Mouse (Mus musculus): ENCODE measurements at regions not wholly inside any gene's neighbourhood (a gene's known extent, or its start where the extent isn't known, plus 50 kb on each side); places are given as distances from the start of the nearest gene placed in this dataset.

DNA sequence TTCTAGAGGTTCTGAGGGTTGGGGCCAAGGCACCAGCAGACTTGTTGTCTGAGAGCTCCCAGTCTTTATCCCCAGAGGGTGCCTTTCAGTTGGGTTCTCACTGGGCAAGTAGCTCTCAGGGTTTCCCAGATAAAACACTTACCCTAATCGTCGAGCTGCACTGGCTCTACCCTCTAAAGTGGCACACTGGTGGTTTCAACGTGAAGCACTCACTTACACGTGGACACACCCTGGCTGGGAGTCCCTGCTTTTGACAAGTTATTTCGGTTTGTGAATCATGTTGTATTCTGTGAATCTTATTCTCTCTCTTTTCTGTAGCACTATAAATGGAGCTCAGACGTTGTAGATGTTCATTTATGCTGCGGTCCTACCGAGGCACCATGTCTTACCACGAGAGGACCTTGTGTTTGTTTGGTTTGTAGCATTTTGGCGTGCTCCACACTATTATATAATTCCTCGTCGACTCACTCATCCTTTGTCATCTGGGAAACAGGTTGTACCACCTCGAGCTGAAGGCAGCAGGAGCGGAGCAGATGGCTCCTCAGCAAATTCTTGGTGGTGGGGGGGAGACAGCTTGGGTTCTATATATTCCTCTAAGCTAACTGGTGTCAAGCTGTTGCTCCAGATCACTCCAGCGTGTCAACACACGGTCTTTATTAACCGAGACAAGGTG lies 445.3 kb downstream of the Klf5 start:
- peak; percentile 6 for DNase-seq

DNA sequence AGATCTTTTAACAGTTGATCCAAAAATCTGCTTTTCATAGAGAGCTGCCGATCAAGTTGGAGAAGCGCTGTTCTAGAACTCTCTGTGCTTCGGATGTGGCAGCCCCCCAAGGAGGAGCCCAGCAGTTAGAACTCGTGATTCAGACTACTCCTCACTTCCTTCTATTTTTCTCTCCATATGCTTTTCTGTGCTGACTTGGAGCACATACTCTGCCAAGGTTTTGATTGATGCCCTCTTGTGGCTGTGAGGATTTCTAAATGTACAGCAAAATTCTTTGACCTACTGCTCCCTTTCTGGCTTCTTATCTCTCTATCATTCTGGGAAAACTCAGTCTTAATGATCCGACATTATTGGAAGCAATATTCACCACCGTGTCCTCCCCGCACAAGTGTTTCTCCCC lies 446.7 kb downstream of the Klf5 start:
- peak; percentile 8 for DNase-seq

DNA sequence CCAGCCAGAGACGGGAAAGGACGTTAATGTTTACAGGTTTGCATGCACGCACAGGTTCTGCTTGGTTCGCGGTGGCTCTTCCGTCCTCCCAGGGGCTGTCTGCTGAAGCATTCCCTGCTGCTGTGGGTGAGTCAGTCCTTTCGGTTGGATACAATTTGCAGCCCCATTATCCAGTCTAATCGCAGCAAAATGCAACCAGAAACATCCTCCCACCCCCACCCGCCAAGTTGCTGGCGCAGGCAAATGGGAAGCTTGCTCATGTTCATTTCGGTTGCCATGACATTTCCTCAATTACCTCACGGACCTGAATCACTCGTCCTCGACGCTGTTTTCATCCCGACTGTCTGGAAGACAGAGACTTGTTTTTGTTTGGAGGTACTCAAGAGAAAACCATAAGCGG lies 449.7 kb downstream of the Klf5 start:
- DNase-seq, result peak; percentile 9

DNA sequence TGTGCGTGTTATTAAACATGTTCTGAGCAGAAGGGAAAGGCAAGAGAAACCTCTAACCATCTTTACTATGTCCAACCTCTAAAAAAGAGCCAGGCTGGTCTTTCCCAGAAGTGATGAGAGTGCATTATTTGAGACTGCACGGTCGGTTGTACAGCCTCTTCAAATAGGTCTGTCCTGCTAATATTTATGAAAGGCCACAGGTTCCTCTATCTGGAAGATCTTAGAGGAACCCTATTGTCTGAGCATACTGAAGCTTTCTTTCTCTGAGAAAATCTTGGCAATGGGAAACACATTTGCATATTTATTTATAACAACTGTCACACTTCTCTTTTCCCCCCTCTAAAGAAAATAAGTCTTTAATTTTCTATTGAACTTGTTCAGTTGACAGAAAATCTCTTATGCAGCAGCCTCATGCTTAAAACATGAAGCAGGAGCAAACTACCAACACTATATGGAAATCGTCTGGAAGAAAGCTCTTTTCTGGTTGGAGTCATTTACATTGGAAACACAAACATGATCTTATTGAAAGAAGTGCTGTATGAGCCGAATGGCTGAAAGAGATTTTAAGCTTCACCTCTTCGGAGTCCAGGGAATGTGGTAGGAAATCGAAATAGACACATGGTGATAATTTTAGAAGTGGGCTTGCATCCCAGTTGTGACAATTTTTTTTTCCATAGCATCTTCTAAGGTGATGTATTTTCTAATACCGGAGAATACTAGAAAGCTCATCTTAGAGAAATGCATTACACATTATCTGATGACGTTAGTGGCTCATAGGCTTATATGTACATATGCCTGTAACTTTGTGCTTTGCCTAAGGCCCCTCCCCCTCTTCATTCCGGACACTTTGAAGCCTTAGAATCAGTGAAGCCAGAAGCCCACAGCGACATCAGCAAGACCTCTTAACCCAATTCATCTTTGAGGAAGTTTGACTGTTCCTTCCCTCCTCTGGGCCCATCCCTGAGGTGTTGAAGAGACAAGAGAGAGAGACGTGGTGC lies 451.1 kb downstream of the Klf5 start:
- DNase-seq, result no peak

DNA sequence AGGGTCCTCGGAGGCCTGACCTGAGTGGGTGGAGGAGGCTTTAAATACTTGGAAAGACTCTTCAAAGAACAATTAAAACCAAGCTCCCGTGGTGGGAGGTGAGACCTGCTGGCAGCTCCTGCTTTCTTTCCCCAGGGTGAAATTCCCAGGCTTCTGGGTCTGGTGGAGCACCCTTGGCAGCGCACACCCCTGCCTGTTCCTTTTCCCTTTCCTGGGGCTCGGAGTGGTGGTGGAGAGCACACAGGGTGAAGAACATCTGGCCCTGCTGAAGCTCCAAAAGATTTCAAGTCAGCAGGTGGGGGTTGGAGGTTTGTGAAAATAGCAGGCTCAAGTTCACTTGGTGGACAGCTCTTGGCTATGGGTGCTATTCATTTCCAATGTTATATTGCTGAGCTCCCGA lies 459.6 kb downstream of the Klf5 start:
- DNase-seq, result no peak

DNA sequence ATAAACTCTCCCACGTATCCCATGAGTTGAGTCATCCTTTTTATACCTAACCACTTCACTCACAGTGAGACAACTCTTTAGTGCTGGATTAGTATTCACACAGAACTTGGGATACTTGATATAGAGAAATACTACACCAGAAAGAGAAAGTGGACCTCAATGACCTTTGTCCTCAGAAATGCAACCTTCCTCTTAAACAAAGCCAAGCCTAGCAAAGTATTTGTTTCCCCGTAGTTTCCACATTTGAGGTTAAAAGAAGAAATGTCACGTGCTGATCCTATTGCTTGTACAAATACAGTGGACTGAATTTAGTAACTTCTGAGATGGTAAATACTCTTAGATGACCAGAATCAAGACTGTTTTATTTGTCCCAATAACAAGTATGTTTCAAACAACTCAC lies 464.8 kb downstream of the Klf5 start:
- no peak for DNase-seq

DNA sequence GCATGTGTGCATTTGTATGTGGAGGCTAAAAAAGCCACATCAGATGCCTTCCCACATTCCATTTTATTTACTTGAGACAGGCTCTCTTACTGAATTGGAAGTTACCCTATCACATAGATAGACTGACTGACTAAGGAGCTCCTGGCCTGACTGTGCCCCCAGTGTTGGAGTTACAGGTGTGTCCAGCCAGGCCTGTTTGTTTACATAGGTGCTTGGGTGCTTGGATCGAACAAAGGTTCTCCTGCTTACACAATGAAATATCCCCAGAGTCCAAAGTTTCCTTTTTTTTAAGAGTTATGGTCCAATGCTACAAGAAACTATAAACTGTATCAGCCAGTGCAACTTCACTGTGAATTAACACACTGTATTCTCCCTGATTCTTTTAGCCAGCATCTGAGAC lies 472.5 kb downstream of the Klf5 start:
- no peak for DNase-seq

DNA sequence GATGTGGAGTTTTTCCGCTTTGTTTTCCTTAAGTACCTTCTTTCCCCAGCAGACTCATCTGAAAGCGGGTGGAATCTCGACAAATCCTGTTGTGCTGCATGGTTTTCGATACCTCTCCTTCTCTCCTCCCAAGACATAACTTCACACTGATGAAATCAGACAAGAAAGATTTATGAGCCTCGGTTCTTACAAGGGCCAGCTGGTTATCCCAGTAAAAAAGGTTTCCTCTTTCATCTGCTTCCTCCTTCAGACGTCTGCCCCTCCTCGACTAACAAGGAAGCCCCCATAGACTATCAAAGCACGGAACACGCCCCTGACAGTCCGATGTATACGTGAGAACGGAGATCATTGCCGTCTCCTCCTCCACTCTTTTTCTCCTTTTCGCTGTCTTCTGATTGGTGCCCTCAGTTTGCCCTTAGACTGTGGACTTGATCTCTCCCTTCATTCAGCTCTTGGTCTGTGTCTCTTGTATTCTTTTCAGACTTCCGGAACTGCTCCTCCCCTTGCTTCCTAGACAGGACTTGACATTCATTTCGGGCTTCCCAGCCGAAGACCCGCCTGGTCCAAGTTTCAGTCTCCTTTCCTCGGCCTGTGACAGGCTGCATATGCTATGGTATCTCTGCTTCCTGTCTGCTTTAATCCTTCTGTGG lies 474.4 kb downstream of the Klf5 start:
- no peak for DNase-seq

DNA sequence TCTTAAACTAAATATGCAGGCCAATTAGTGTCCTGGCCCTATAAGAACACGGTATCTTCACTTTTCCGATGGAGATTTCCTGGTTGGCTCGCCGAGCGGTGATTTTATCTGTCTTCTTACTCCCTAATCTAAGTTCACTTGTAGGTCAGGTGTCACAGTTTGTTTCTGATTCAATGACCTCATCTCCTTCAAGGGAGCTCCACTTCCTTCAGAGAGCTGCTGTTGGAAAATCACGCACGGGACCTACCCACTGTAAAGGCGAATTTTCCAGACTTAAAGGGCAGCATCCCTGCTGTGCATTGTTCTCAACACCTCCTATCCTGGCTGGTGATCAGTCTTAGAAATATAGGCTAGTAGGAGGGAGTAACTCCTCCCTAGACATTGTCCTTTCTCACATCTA lies 480.0 kb downstream of the Klf5 start:
- no peak for DNase-seq

DNA sequence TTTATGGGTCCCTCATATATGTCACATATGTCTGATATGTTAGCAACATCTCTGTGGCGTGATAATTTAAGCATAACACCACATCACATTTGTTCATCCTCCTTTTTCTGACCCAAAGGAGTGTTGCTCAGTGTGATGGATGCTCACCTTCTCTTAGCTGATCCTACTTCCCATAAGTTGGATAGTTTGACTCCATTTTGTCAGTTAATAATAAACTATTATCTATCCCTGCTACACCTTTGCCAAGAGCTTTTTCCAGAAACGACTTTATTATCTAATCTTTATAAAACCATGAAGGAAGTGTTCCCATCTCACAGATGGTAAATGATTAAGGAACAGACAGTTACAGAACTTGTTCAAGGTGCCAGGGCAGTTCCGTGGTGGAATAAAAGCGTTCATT lies 480.5 kb downstream of the Klf5 start:
- no peak for DNase-seq

DNA sequence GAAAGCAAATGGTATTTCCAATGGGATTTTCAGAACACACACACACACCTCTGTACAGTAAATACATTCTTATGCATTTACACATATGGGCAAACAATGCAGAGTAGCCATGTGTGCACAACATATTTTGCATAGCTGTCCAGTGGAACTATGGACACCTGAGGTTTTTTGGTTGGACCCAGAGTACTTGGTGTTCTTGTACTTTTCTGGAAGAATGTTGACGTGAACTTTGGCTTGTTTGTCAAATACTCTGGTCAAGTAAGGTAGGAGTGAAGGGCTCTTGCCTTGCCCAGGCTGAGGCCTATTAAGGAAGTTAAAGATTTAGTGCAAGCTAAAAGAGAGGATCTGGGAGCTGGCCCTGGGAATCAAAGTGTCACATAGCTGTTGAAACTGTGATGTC lies 485.2 kb downstream of the Klf5 start:
- DNase-seq, result no peak

DNA sequence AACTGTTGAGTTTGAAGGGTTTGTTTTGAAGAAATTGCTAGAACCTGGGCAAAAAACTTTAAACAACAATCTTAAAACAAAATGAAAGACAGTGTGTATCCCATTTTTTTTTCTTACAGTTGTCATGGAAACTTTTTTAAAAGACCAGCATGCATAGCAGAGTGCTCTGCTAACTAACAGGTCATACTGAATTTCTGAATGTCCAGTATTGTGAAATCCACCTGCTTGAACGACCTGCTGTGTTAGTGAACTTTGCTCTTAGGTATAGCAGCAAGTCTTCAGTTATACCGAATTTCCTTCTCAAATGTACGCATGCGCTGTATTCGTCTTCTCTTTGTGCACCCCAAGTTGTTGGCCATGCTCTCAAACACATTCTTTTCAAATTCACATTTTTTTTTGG lies 486.6 kb downstream of the Klf5 start:
- DNase-seq, result no peak

DNA sequence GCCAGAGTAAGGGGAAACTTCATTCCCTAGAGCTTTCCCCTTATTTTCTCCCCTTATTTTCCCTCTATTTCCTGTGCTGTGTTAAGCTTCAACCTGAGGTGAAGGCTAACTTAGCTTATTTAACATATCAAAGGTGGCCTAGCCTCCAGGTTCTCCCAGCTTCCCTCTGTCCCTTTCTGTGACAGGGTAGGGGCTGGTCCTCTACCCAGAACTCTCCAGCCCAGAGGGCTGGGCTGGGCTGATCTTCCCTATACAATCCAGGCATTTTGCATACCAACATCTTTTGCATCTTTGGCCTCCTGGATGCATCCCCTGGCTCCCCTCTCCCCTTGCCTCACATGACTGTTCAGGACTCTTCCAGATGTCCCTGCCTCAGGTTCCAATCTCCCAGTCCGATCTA lies 487.9 kb downstream of the Klf5 start:
- DNase-seq, result no peak

DNA sequence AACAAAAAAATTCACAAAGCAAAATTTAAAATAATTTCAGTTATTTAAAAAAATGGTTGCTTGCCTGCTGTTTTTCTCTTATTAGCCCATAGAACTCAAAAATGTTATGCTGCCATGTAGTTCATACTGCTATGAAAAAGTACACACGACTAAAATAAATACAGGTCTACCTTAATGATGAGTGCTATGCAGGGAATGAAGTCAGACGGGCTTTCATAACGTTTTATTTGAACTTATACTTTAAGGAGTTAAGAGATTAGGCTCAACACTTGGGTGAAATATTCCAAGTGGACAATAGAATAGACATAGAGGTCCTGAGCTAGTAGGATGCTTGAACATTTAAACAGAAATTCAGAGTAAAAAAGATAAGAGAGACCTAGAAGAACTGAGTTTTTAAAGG lies 489.7 kb downstream of the Klf5 start:
- DNase-seq, result no peak

DNA sequence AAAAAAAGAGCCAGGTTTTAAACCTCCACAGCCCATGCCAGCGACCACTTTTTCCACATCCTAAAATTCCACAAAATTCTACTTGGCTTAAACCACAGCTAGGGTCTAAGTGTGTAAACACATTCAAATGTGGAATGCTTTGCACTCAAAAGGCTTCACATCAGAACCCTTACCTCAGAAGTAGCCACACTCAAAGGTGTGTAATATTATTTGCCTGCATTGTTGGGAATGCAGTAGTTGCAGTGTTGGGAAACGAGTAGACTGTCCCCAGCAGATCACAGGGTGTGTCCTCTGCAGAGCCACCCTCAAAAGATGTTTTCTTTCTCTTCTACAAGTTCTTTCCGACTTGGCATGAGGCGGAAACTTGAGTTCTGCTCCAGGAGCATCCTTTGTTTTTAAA lies 488.2 kb downstream of the Klf12 start:
- no peak for DNase-seq

DNA sequence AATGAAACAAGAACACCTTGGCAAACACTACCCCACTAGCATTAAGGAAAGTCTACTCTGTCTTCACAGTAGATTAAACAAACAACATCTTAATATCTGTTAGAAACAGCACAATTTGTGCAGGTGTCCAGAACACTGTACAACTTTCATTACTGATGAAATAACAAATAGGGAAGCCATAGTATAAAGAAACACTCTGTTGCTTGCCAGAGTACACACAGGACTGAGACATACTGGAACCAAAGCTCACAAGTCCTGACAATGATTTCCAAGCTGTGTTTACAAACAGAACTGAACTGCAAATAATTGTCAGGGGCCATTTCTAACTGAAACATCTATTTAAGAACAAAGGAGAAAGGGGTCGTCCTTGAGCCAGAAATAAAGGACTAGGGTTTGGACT lies 478.4 kb downstream of the Klf12 start:
- DNase-seq, result no peak

DNA sequence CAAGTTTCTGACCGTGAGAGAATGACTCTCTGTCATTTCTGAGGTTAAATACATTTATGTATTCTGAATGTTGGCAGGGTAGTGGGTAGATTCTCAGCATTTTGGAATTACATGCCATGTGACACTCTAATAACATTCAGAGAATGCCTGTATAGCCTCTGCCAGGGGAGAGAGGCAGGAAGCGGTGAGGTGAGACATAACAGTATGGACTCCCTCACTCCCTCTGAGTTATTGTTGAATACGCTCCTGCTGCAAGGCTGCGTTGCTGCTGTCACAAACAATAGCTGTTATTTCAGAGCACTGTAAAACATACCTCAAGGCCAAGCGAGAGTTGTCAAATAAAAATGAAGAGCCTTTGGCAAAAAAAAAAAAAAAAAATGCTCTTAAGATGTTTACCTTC lies 477.9 kb downstream of the Klf12 start:
- no peak for DNase-seq

DNA sequence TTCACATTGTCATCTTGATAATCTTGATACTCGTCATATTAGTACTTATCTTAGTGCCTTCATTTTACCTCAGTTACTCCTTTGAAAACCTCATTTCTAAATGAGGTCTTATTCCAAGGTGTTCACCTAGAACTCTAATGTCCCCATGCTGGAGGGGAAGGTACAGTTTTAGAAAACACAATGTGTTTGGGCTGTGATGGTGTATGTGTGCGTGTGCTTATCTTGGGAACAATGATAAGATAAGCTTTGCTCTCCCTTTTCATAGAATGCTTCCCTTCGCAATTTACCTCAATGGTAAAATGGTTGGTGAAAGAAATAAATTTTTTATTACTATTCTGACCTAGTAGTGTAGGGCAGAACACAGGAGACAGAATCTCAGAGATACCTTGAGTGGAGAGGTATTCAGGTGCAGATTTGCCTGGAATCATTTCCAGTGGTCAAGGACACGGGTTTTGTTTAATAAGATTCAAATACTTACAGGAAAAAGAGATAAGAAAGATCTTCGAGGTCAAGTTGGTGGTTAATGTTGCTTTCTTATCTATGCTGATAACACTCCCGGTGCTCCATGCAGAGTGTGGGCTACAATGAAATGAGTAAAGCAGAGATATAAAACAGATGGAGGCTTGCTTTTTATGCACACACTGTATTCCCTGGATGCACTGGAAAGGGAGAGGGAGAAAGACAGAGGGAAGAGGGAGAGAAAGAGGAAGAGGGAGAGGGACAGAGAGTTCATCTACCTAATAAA lies 471.6 kb downstream of the Klf12 start:
- no peak for DNase-seq

All from right cerebral cortex, postnatal 14 days (tissue).